Mouse (Mus musculus) liver, postnatal 0 days (tissue): ENCODE results near the gene Thegl.

Source experiments
- CTCF ChIP-seq: sonication (generic); IDR thresholded peaks from 2 replicates; pipeline ENCODE4 v1.5.1; 2016; ENCODE audit warnings: antibody characterized with exemption, low read depth
- EP300 ChIP-seq: IDR thresholded peaks from 2 replicates; pipeline ENCODE4 v1.6.1; 2016; ENCODE audit warnings: antibody characterized with exemption, low read depth, mild to moderate bottlenecking

DNA sequence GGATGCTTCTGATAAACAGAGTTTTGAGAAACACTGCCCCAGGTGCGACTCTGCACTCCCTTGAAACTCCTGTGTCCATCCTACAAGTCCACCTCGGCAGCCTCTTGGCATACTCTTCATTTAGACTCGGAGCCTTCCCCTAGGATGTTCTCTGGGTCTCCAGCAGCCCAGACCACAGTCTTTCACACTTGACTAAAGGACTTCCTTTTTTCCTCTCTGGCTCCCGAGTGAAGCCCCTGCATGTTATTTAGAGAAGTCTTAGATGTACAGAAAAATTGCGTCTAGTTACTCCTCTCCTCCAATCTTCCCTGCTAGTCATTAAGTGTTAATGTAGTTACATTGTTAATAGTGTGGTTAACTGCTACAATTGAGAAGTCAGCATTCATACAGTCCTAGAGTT is 28.5 kb downstream of the Thegl start:
- TF ChIP-seq CTCF (no peak), EP300 (no peak)
